Mouse (Mus musculus): ENCODE measurements around the gene Pkn2. TPM values are rescaled to one million over a fixed set of nuclear protein-coding genes. Genes with fewer than 3 reads are reported as not detected.

Gene Pkn2
- total RNA-seq, 1 experiment from 2014 or later = 91.7 TPM

DNA sequence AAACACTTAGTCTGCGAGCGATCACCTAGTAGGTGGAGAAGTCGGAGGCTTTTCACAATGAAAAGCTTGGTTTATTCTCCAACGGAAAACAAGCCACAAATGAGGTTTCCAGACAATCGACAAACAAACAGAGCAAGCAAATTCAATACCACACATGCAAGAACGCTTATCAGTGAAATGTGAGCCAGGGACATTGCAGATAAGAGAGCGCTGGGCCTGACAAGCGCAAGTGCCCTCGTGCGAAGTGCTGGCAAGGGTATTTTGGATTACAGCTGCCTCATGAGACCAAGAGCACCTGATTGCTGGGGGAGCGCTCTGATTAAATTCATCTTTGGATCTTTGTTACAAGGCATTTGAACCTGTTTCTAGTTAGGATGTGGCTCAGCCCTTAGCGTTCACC lies 124.0 kb downstream of the Pkn2 start:
- no peak for ATAC-seq (replicated peaks; ENCODE audit: insufficient number of reproducible peaks, low FRiP score, low TSS enrichment, poor library complexity, severe bottlenecking)

DNA sequence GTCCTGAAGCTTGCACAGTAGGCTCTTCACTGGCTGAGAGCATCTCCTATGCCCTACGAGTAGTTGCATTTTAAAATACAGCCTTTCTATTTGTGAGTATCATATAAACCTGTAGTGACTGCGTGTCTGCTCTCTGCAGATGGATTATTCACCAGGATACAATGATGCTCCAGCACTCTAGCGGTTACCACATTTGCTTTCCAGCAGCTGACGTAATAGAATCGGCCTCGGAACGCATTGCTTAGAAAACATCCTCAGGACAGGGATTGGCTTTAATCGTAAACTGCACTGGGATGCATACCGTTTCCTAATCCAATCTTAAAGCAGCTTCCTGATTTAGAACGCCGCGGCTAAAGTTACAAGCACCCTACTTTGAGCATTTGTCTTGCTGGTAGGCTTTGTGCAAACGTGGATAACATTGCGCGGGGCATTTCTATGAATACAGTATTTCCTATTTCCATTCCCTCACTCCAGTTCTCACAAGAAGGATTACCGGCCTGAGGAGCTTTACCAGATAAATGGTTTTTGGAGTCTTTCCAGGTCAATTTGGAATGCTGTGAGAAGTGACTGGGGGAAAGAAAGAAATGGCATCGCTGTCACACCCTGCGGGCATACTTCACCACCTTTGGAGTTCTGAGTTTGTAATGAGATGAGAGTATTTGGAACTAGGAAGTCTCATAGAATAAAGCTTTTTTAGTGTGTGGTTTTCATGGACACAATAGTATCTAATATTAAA lies 126.5 kb downstream of the Pkn2 start:
- ATAC-seq (replicated peaks; ENCODE audit: insufficient number of reproducible peaks, low FRiP score, low TSS enrichment, poor library complexity, severe bottlenecking) = no peak

GRCm38 (mm10) chr3:142749131-142749530 lies 132.7 kb downstream of the Pkn2 start:
- no peak for ATAC-seq (replicated peaks; ENCODE audit: insufficient number of reproducible peaks, low FRiP score, low TSS enrichment, poor library complexity, severe bottlenecking)

DNA sequence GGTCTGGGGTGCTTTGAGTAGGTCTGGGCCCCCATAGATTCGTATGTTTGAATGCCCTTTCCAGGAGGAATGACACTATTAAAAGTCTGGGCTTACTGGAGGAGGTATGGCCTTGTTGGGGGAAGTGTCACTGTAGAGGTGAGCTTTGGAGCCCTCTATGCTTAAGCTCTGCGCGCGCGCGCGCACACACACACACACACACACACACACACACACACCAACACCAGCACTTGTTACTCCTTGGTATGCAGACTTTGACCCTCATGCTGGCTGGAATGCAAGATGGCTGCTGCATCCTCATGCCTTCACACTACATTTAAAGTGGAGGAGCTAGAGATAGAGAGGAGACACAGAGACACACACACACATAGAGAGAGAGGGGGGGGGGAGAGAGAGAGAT lies 134.1 kb downstream of the Pkn2 start:
- ATAC-seq (replicated peaks; ENCODE audit: insufficient number of reproducible peaks, low FRiP score, low TSS enrichment, poor library complexity, severe bottlenecking) = no peak

GRCm38 (mm10) chr3:142745076-142745475 lies 136.7 kb downstream of the Pkn2 start:
- no peak for ATAC-seq (replicated peaks; ENCODE audit: insufficient number of reproducible peaks, low FRiP score, low TSS enrichment, poor library complexity, severe bottlenecking)

GRCm38 (mm10) chr3:142743973-142744898 lies 137.6 kb downstream of the Pkn2 start:
- ATAC-seq (replicated peaks; ENCODE audit: insufficient number of reproducible peaks, low FRiP score, low TSS enrichment, poor library complexity, severe bottlenecking) = peak; percentile 73; the same call in 1 of the 2 replicates

Other genes starting within 250 kb of the Pkn2 start
- gene Kyat3, start 181.0 kb downstream of the Pkn2 start, total RNA-seq (2017) = 1.1 to 5.1 TPM (median 2.5 TPM) in 3 replicates
- gene Gtf2b, start 117.0 kb downstream of the Pkn2 start, total RNA-seq (2017) = 113 to 203 TPM (median 189 TPM) in 3 replicates

Measured in monocyte, adult 5-6 weeks (primary cell).